Mouse (Mus musculus): ENCODE data around the gene Mvb12a. TPM values are rescaled to one million over a fixed set of nuclear protein-coding genes. Genes with fewer than 3 reads are reported as not detected.
A peak's percentile ranks its signal among the peaks of the same experiment; 100 is the strongest.
"Not testable (repeated sequence)": the region's sequence is repeated elsewhere in the genome, so short reads cannot be mapped to it uniquely, and the experiment has no call there.

Gene Mvb12a
- total RNA-seq, 4 experiments from 2014 or later, result 17.7 to 28.7 (median 23.4) TPM

DNA sequence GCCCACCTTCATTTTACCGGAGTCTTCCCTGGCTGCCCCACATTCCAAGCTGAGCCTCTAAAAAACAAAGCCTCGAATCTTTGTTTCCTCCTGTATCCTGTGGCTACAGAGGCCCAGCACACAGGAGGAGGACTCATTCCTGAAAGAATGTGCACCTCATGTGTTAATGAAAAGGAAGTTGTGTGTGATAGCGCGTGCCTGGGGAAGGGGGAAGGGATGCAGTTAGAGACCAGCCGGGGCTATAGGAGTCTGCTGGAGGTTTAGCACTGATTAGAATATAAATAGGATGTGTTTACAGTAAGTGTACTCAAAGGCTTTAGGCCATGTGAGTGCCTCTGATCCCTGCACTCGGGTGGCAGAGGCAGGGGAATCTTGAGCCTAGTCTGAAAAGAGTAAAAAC lies 16.4 kb upstream of the Mvb12a start:
- no peak for DNase-seq (ENCODE audit: low spot score in 2 of 2)

DNA sequence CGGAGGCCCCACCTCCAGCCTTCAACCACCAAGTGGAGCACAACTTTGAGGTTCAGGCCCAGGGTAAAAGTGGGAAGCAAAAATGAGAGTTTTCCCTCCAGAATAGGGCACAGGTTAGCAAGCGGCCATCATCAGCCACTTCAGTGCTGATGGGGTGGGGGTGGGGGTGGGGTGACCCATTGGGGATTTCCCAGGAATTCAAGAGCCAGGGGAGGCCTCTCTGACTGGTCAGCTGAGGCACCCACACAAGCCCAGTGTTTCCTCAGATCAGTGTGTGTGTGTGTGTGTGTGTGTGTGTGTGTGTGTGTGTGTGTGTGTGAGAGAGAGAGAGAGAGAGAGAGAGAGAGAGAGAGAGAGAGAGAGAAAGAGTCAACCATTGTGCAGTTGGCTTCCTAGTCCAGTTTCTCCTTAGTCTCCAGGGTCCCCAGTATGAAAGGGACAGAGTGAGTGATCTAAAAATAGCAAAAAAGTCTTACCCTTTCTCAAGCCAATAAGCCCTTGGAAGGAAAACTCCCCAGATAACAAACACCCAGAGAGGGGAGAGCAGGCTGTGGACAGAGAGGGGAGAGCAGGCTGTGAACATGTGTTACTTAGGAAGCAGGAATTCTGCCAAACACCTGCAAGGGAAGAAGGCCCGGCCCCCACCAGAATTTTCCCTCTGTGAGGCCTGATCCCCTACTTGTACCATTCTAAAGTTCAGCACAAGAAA lies 15.4 kb upstream of the Mvb12a start:
- DNase-seq (ENCODE audit: low spot score in 2 of 2), result no peak

DNA sequence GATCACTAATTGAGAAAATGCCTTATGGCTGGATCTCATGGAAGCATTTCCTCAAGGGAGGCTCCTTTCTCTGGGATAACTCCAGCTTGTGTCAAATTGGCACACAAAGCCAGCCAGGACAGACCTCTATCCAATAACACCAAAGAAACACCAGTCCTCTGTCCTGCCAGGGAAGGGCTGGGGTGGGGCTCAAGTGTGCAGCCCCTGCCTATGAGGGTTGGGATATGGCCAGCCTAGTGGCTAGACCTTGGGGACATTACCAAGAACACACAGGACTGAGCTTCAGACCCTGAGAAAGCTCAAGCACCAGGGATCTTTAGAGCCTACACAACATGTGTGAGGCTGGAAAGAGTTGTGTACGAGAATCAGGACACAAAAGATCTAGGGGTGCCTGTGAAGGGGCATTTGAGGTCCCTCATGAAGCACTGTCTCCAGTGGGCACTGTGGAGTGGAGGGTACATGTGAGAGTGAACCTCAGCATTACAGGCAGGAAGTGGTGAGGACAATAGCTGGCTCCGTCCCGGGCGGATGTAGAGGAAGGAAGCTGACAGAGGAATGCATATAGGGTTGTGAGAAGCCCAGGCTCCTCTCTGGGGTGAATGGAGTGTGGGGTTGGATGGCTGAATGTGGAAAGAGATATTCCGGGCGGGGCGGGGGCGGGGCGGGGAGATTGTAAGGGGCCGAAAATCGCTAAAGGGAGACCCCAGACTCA lies 14.2 kb upstream of the Mvb12a start:
- DNase-seq (ENCODE audit: low spot score in 2 of 2), result no peak

DNA sequence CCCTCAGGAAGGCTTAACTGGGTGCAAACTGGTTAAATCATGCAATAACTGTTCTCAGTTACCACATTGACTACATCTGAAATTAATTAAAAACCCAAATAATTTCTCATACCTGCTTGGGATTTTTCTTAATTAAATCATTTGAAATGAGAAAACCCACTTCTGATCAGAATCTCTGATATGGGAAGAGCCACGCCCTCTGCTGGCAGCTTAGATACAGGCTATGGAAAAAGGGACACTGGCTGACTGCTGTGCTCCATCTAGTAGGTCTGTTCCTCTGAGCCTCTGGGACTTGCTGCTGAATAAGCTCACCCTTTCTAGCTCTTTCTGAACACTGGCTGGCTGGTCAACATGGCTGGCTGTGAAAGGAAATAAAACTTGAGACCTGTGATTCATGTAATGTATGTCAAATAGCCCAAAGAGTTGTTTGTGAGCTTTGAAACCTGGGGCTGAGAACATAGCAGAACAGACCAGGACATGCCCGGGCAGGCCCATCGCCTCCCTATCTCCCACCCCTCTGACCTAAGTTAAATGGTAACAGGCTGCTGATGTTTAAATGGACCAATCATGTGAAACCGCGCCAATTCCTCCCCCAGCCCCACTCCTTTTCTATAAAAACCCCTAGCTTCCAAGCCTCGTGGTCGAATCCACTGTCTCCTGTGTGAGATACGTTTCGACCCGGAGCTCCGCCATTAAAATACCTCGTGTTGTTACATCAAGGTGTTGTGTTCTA lies 11.8 kb upstream of the Mvb12a start:
- not testable (repeated sequence) for DNase-seq (ENCODE audit: low spot score in 2 of 2)

DNA sequence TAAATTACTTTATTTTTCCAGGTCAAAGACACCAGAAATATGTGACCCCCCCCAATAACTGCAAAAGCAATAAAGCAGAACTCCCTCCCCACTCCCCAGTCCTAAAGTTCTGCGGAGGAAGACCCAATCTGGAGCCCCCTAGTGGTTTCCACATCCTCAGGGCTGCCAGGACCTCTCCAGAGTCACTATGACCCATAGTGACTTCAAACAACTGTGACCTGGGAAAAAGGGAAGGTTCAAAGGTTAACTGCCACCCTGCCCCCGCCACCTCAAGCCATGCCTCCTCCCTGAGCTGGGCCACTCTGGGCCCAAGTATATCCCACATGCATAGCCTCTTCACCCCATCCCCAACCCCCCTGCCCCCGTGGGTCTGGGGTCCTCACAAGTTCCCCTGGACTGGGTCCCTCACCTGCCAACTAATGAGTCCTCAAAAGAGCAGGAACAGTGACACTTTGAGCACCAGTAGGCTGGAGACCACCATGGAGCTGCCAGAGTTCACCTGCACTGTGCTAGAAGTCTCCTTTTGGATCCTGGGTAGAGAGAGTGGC lies 8.4 kb upstream of the Mvb12a start:
- DNase-seq (ENCODE audit: low spot score in 2 of 2), result no peak

DNA sequence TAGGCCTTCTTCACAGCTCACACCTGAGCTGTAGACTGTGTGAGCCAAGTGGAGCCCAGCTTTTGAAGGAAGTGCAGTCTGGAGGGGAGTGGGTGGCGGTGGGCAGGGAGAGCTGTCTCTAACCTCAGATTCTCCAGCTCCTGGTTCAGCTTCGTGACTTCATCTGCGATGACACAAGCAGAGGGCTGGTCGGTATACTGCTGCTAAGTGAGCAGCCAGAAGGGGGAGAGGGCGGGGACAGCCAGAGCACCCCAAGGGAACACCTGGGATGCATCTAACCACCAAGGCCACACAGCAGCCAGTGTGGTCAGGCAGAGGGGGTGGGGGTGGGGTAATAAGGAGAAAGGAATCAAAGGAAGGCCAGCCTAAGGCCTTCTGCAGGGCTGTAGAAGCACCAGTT lies 7.1 kb upstream of the Mvb12a start:
- no peak for DNase-seq (ENCODE audit: low spot score in 2 of 2)

DNA sequence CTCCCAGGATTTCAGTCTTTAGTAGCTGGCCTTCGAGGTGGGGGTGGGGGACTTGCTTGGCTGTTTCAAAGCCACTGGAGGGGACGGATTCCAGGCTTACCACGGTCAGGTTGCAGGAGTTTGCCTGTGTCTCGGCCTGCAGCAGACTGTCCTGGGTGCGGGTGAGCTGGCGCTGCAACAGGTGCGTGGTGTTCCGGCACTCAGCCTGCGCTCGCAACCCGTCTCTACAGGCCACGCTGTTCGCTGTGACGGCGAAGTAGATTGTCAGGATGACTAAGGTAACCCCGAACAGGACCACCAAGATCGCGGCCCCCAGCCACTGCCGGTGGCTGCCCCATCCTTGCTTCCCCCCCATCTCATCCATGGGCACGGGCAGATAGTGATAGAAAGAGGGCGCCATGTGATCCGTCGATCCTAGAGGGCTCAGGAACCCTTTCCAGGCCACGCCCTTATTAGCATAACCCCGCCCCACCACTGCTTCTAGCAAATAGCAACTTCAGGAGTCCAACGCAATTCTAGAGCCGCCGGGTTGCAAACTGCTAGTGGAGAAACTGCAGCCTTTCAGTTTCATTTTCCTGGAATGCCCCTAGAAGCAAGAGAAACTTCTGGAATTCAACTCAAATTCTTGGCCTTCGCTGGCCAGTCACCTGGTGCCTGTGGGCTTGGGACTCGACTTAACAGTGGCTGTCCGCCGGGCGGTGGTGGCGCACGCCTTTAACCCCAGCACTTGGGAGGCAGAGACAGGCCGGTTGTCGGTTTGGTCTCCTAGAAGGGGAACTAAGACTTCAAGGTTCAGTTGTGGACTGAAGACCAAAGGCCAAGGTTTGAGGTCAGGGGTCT lies 5.5 kb upstream of the Mvb12a start, which contains the start of gene Bst2:
Bst2 (minus strand) TSS at position 429 of the 840 bp plus-strand sequence.
- peak; percentile 77 to 84 for DNase-seq (ENCODE audit: low spot score in 2 of 2)

DNA sequence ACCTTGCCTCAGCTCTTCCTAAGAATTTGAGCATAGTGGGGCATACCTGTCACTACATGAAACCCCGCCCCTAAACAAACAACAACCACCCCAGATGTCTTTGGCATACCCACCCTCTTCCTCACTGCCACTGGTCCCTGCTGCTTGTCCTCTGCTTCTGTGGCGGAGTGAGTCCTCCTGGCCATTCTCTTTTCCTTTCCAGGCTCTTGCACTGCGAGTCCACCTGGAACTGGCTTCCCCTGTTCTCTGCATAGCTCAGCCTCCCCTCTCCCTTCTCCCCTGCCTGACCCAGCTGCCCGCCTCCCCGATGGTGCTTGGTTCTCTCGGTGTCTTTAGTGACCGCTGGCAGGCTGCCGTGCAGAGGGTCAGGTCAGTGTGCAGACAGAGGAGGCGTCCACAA lies 1.0 kb downstream of the Mvb12a start:
- no peak for DNase-seq (ENCODE audit: low spot score in 2 of 2)

DNA sequence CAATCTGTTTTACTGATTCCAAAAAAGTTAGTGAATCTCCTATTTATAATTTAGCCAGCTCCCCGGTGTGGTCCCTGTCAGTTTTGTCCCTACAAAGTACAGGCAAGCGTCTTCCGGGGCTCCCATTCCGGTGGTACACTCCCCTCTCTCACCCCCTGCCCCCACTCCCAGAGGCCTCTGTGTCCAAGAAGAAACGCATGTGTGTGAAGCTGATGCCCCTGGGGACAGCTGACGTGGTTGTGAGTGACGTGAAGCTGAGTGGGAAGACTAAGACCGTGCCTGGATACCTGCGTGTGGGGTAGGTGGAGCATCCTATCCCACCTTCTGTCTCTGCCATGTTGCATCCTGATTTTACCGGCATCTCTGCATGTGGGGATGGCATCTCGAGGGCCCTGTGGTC lies 2.3 kb downstream of the Mvb12a start:
- DNase-seq (ENCODE audit: low spot score in 2 of 2), result no peak

DNA sequence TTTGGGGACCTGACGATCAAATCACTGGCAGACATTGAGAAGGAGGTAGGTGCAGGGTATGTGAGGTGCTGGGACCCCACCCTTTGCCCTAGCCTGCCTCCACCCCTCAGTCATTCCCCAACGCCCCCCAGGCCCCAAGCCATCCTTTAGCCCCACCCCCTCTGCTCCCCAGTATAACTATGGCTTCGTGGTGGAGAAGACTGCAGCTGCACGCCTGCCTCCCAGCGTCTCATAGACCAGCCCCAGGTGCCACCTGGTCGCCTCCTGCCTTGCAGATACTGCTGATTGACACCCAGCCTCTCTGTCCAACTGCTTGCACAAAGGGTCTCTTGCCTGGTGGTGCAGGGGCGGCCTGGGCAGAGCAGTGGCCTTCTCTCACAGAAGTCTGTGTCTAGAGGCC lies 4.9 kb downstream of the Mvb12a start:
- no peak for DNase-seq (ENCODE audit: low spot score in 2 of 2)

DNA sequence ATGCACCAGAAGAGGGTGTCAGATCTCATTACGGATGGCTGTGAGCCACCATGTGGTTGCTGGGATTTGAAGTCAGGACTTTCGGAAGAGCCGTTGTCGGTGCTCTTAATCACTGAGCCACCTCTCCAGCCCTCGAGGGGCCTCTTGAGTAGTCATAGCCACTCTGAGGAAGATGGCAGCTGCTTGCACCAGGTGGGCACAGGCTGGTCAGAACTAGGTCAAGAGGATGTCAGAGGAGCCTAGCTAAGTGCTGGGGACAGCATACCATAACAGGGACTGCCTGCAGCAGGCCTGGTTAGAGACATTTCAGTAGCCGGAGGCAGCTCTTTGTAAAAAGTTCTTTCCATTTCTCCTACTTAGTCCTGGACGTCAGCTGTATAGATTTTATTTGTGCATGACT lies 8.0 kb downstream of the Mvb12a start:
- no peak for DNase-seq (ENCODE audit: low spot score in 2 of 2)

DNA sequence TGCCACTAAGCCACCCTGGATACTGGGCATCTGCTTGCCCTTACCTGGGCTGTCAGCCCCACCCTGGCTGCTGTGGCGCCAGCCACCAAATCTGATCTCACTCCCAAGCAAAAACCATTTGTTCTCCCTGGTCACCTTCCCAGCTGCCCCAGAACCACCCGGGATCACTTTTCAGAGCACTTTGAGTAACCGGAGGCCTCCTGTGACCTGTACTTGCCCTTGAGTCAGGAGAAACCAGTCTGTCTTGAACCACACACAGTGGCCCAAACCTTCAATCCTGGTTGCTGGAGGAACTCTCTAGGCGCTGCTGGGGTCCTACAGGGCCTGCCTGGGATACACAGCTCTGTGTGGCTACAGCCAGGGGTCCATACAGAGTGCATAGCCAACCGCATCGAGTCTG lies 10.0 kb downstream of the Mvb12a start:
- DNase-seq (ENCODE audit: low spot score in 2 of 2), result no peak

DNA sequence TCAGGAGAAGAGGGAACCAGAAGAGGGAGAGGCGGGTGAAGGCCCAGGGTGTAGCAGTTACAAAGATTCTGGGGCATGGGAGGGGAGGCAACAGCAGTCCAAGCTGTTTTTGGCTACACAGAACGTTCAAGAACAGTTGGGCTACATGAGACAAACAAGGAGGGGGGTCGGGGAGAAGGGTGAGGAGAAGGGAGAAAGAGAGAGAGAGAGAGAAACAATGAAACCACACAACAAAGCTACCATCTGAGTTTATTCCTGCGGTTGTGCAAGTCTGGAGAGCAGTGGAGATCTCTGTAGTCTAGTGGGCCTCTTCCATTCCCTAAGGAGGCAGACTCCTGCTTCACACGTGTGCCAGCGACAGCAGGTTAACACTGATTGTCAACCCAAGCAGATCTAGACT lies 11.3 kb downstream of the Mvb12a start:
- no peak for DNase-seq (ENCODE audit: low spot score in 2 of 2)

DNA sequence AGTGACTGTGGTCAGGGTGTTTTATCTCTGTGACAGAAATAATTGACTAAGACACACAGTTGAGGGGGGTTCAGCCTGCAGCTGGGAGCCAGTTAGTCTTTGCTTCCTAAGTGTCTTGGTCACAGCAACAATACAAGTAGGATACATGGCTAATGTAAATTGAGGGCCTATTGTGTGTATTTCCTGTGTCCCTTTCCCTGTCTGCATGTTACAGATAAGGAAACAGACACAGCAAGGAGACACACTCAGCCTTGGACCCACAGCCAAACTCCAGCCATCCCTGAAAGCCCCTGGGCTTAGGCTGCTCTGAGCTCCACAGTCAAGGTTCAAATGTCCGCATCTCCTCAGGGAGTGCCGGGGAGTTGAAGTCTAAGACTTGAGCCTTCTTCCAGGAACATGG lies 11.9 kb downstream of the Mvb12a start:
- DNase-seq (ENCODE audit: low spot score in 2 of 2), result no peak

DNA sequence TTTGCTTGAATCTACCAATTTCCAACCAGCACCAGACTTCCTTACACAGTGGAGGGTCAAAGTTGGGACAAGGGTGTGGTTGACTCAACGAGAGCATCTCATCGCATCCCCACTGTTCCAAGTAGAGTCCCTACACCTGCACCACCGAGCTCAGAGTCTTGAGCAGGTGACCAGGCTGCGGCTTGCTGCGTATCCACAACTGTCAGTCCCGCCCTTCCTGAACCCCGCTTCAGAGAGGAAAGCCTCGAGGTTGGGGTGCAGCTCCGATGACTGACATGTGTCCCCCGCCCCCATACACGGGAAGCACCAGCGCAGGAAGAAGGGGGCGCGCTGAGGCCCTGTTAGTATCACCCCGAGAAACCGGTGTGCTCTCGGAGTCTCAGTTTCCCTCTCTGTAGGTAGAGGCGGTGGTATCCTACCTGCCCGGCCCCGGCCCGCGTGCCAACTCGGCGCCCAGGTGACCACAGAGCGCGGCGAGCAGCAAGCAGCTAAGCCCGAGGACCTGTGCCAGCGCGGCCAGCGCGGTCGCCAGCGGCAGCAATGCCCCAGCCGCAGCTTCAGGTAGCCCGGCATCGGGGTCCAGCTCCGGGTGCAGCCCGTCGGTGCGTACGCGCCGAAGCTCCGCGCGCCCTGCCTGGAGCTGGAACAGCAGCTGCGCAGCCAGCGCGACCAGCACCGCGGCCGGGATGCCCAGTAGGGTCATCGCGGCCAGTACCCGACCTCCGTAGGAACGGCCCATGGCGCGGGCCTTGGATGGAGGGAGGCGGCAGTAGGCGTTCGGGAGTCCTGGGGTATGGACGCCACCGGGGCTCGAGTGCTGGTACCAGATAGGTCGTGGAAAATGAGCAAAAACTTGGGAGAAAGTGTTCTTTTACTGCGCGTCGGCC lies 15.6 kb downstream of the Mvb12a start, which contains the start of gene Tmem221:
Tmem221 (minus strand) TSS at position 801 of the 887 bp plus-strand sequence.
- no peak for DNase-seq (ENCODE audit: low spot score in 2 of 2)

DNA sequence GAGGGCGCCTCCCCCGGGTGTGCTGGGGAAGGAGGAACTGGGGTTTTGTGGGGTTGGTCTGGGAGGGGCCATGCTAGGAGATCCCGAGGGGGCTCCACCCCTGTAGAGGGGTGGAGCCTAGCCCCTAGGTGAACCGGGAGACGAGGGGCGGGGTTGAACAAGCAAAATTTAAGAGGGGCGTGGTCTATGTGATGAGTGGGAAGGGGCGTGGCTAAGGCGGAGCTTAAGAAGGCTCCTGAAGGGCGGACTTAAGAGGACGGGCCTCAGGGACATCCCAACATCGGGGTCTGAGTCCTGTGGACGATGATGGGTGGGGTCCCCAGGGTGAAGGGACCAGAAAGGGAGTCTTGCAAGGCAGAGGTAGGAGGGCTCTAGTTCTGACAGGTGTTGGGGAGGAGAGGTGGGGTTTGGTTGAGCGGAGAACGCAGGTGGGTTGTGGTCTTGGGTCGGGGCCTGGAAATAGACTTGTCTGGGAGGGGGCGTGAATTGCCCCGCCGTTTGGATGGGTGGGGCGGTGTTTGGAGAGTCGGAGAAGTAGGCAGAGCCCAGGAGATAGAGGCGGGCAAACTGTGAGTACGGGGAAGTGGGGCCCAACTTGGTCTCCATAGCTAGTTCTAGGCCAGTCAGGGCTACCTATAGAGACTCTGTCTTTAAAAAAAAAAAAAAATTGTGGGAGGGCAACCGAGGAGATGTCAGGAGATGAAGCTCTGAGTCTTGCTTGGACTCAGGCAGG lies 16.4 kb downstream of the Mvb12a start:
- DNase-seq (ENCODE audit: low spot score in 2 of 2), result peak in 1 of 2 experiments; percentile 33

DNA sequence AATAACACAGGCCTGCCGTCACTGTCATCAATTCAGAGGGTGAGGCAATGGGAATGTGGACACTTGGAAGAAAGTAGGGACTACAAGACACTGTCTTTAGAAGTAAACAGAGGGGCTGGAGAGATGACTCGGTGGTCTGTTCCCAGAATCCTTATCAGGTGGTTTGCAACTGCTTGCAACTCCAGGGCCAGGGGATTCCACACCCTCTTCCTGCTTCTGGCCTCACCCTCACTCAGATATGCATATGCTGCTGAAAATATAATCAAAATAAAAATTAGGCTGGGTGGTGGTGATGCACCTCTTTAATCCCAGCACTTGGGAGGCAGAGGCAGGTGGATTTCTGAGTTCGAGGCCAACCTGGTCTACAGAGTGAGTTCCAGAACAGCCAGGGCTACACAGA lies 17.3 kb downstream of the Mvb12a start:
- DNase-seq (ENCODE audit: low spot score in 2 of 2), result no peak

DNA sequence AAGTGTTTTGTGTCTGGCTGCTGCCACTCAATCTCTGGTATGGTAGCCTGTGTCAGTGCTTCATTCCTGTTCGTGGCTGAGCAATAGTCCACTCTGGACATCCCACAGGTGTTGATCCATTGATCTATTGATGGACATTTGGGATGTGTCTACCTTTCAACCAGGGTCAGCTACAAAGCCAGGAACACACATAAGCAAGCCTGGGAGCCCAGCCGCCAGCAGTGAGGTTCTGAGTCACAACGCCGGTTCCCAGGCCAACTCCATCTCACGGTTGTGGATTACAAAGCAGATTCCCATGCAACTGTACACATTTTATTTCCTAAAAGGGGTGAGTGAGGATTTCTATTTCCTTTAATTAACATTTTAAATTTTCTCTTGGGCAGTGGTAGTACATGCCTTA lies 18.0 kb downstream of the Mvb12a start:
- DNase-seq (ENCODE audit: low spot score in 2 of 2), result no peak

DNA sequence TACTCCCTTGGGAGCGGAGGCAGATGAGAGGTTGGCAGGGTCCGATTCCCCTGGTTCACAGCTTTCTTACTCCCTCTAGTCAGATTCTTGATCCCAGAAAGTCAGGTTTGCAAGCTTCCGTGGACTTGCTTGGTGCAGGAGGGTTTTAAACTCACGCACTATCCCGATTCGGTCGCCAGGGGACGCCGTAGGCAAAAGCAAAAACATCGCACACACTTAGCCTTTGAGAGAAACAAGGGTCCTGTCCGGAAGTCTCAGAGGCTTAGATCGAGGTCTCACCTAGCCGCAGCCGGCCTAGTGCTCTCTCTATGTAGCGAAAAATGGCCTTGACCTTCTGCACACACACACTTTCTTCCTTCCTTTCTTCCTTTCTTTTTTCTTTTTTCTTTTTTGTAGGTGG lies 18.7 kb downstream of the Mvb12a start:
- DNase-seq (ENCODE audit: low spot score in 2 of 2), result no peak

Measured in gastrocnemius, adult 8-10 months (tissue).